Mouse (Mus musculus) neural tube, embryonic 13.5 days (tissue): ENCODE measurements around the gene Smarcd3. TPM values are rescaled to one million over a fixed set of nuclear protein-coding genes. Genes with fewer than 3 reads are reported as not detected.

Experiments
- ATAC-seq: fragments of 200-750 bp; cut with Nextera tagmentation; 2 replicates; pipeline ENCODE4 v1.8.0; 2017; ENCODE audit warnings: low read depth, mild to moderate bottlenecking, moderate TSS enrichment, moderate library complexity
- H3K27ac ChIP-seq: fragments of 300-500 bp; sonication (generic); replicated peaks from 2 replicates; pipeline ENCODE4 v1.5.1; 2015; ENCODE audit warnings: moderate library complexity, mild to moderate bottlenecking, inconsistent platforms
- H3K27me3 ChIP-seq: fragments of 300-500 bp; sonication (generic); 2 replicates; pipeline ENCODE4 v1.6.1; 2015; ENCODE audit warnings: mild to moderate bottlenecking, inconsistent platforms
- H3K36me3 ChIP-seq: fragments of 300-500 bp; sonication (generic); 2 replicates; pipeline ENCODE4 v1.6.1; 2015; ENCODE audit warnings: mild to moderate bottlenecking, inconsistent platforms
- H3K4me1 ChIP-seq: fragments of 300-500 bp; sonication (generic); replicated peaks from 2 replicates; pipeline ENCODE4 v1.6.1; 2015; ENCODE audit warnings: inconsistent platforms
- H3K4me2 ChIP-seq: fragments of 300-500 bp; sonication (generic); 2 replicates; pipeline ENCODE4 v1.6.1; 2015; ENCODE audit warnings: inconsistent platforms, mild to moderate bottlenecking, moderate library complexity
- H3K4me3 ChIP-seq: fragments of 300-500 bp; sonication (generic); 2 replicates; pipeline ENCODE4 v1.5.1; 2015; ENCODE audit warnings: mild to moderate bottlenecking, inconsistent platforms
- H3K9ac ChIP-seq: fragments of 300-500 bp; sonication (generic); 2 replicates; pipeline ENCODE4 v1.6.1; 2015; ENCODE audit warnings: moderate library complexity, mild to moderate bottlenecking, inconsistent platforms
- H3K9me3 ChIP-seq: fragments of 300-500 bp; sonication (generic); 2 replicates; pipeline ENCODE4 v1.6.1; 2016; ENCODE audit warnings: inconsistent platforms
- WGBS: fragments of 180-500 bp; shearing (Covaris S2); methylation state at CpG from one replicate; pipeline ENCODE4 v1.1.7; 2015; 5-methylcytosine and 5-hydroxymethylcytosine counted together
- polyA plus RNA-seq: library from polyadenylated mRNA; unstranded; fragments of >200 nt; fragmentation: Nextera tagmentation; extraction: Ambion mirVana; gene quantifications from 2 replicates; pipeline ENCODE4 v1.2.1, GENCODE M21; 2015

The Smarcd3 gene
- polyA plus RNA-seq = 91.1 and 99.2 TPM in 2 replicates

DNA sequence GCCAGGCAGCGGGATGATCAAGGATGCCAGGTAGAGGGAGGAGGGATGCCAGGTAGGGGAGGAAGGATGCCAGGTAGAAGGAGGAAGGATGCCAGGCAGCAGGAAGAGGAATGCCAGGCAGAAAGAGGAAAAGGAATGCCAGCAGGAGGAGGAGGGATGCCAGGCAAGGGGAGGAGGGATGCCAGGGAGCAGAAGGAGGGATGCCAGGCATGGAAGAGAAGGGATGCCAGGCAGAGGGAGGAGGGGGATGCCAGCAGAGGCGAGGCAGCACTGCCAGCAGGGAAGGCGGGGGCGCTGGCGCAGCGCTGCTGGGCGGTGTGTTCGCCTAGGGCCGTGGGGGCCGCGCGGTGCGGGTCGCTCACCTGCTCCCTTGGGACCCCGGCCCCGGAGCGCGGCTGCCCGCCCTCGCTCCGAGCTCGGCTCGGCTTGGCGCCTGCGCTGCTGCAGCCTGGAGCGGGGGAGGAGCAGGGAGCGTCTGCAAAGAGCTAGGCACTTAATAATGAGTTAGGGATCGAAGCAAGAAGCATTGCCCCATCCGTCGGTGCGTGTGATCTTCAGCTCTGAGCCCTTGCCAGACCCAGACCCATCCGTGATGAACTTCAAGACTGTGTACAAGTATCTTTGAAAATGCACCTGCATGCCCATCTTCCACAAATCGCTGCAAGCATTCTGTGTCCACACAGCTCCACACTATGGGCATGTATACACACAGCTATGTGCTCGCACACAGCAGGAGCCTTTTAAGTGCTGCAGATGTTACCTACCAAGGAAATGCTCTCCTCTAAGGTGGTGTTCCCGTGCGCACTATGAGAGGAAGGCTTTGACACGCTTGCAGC is at the start of gene Smarcd3:
TSS of gene Smarcd3 (minus strand) at position 426 of the 836 bp plus-strand sequence.
- WGBS = 3% methylated on average over 36 of the region's 37 CpGs
- Histone ChIP-seq H3K36me3 (no peaks in the 10 kb centered on the region), H3K4me3 (peak within 1 kb of the TSS; percentile 62), H3K27me3 (peaks cover 19% of the 10 kb centered on the region), H3K27ac (peak within 1 kb of the TSS; percentile 61), H3K9ac (peak within 1 kb of the TSS; percentile 81), H3K4me2 (peak within 1 kb of the TSS; percentile 71), H3K4me1 (peaks cover 30% of the 10 kb centered on the region), H3K9me3 (no peaks in the 10 kb centered on the region)
- peak; percentile 90 for ATAC-seq

DNA sequence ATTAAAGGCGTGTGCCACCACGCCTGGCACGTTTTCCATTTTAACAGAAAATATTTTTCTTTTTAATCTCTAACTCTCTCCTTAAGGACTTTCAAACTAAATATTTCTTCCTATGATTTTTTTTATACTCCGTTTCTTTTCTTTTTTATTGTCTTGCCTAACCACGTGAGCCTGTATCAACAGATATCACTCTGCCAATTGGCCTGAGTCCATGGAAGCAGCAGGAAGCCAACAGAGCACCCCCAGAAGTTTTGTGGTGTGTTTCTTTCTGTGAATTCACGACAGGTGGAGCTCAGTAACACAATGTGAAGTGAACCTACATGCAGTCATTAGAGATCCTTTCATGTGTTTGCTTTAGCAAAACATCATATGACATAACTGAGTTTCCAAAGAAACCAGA is 37.2 kb upstream of the Smarcd3 start:
- H3K4me2 ChIP-seq = no peak overlapping the region
- no peaks in the 10 kb centered on the region for H3K9me3 ChIP-seq
- H3K9ac ChIP-seq = no peak overlapping the region
- no peaks in the 10 kb centered on the region for H3K36me3 ChIP-seq
- H3K27me3 ChIP-seq = no peaks in the 10 kb centered on the region
- no peak overlapping the region for H3K4me3 ChIP-seq
- no peak overlapping the region for H3K27ac ChIP-seq
- WGBS = 83% methylated on average over 6 of the region's 6 CpGs
- no peak for ATAC-seq
- 0 out of 2 replicates have a peak, but pooled peaks cover 4% of the 10 kb centered on the region for H3K4me1 ChIP-seq

DNA sequence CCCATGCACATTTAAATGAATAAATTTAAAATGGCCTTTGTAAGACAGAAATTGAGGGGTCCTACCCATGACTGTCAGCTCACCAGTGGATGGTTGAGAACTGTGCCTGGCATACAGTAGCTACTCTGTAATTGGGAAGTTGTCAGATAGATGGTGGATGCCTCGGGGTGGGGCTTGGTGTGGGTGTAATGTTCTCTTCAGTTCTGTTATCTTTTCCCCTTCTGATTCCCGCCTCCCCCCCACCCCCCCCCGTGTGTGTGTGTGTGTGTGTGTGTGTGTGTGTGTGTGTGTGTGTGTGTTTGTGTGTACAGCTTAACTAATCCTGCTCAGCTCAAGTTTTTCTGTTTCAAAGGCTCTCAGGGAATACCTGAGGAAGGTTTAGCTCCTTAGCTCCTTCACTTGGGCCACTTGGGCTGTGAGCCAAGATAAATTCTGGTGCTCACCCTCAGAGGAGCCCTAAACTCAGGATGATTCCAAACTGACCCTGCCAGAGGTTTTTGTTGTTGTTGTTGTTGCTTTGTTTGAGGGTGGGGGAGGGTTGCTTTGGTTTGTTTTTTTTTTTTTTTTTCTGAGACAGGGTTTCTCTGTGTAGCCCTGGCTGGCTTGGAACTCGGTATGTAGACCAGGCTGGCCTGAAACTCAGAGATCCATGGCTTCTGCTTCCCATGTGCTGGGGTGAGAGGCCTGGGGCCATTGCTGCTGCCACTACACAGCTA is 35.7 kb upstream of the Smarcd3 start:
- 0 out of 2 replicates have a peak, but pooled peaks cover 4% of the 10 kb centered on the region for H3K4me1 ChIP-seq
- H3K9me3 ChIP-seq = no peaks in the 10 kb centered on the region
- no peak overlapping the region for H3K4me2 ChIP-seq
- H3K36me3 ChIP-seq = no peaks in the 10 kb centered on the region
- no peaks in the 10 kb centered on the region for H3K27me3 ChIP-seq
- no peak for ATAC-seq
- 67% methylated on average over 4 of the region's 4 CpGs for WGBS
- H3K4me3 ChIP-seq = no peak overlapping the region
- H3K9ac ChIP-seq = no peak overlapping the region
- no peak overlapping the region for H3K27ac ChIP-seq

DNA sequence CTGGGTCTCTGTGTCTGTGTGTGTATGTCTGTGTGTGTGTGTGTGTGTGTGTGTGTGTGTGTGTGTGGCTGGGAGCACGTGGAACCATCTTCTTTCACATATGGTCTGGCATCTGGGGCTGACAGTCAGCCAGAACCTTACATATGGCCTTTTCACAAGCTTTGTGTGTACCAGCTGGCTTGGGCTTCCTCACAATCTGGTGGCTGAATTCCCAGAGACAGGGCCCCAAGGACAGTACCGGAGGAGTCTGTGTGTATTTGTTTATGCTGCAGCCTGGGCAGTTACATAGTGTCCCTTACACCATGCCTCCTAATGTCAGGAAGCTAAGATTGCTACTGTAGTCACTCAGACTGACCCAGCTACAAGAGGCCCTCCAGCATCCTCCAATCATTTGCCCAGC is 32.9 kb upstream of the Smarcd3 start:
- no peak overlapping the region for H3K4me3 ChIP-seq
- WGBS = 44% methylated on average over 2 of the region's 2 CpGs
- H3K9ac ChIP-seq = no peak overlapping the region
- peaks cover 3% of the 10 kb centered on the region; the same call in 1 of the 2 replicates for H3K27me3 ChIP-seq
- no peaks in the 10 kb centered on the region for H3K36me3 ChIP-seq
- H3K9me3 ChIP-seq = no peaks in the 10 kb centered on the region
- H3K4me2 ChIP-seq = no peak overlapping the region
- H3K4me1 ChIP-seq = 0 out of 2 replicates have a peak, but pooled peaks cover 6% of the 10 kb centered on the region
- no peak for ATAC-seq
- H3K27ac ChIP-seq = no peak overlapping the region

DNA sequence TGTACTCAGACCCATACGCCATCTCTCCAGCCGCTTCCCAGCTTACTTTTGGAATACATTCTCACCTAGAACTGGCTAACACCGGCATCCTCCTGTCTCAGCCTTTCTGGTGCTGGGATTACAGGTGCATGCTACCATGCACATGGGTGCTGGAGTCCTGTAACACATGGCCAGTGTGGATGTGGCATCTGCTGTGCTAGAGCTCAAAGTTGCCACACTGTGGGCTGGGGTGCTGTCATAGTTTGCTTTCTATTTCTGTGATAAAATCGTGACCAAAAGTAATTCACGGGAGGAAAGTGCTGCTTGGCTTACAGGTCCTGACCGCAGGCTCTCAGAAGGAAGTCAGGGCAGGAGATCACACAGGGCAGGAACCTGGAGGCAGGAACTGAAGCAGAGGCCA is 30.3 kb upstream of the Smarcd3 start:
- no peak for ATAC-seq
- no peaks in the 10 kb centered on the region for H3K9me3 ChIP-seq

DNA sequence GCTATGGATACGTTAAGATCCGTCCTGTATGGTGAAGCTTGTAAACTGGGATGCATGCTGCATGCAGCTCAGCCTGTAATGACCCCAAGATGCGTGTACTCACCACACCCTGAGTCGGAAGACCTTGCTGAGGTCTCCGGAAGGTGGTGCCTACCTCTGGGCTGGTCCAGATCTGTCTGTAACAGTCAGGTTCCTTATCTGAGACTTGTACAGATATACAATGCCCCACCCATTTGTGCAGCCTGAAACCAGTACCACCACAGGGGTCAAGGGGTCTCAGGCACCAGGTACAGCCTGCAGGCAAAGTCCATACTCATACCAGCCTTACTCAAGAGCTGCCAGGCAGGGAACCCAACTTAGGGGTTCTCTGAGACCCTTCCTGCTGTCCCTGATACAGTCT is 28.6 kb upstream of the Smarcd3 start:
- no peaks in the 10 kb centered on the region for H3K36me3 ChIP-seq
- H3K9me3 ChIP-seq = no peaks in the 10 kb centered on the region
- H3K27me3 ChIP-seq = peaks cover 3% of the 10 kb centered on the region; the same call in 1 of the 2 replicates
- ATAC-seq = no peak
- H3K9ac ChIP-seq = no peak overlapping the region
- no peak overlapping the region for H3K4me2 ChIP-seq
- no peak overlapping the region for H3K4me3 ChIP-seq
- no peak overlapping the region for H3K27ac ChIP-seq
- H3K4me1 ChIP-seq = 0 out of 2 replicates have a peak, but pooled peaks cover 6% of the 10 kb centered on the region
- 89% methylated on average over 5 of the region's 5 CpGs for WGBS

More for the DNA sequence above, 30.3 kb upstream of the Smarcd3 start:
- 84% methylated on average over 6 of the region's 6 CpGs for WGBS
- Histone ChIP-seq H3K36me3 (no peaks in the 10 kb centered on the region), H3K27me3 (peaks cover 3% of the 10 kb centered on the region; the same call in 1 of the 2 replicates), H3K27ac (no peak overlapping the region), H3K4me3 (no peak overlapping the region), H3K9ac (no peak overlapping the region), H3K4me1 (0 out of 2 replicates have a peak, but pooled peaks cover 6% of the 10 kb centered on the region), H3K4me2 (no peak overlapping the region)

DNA sequence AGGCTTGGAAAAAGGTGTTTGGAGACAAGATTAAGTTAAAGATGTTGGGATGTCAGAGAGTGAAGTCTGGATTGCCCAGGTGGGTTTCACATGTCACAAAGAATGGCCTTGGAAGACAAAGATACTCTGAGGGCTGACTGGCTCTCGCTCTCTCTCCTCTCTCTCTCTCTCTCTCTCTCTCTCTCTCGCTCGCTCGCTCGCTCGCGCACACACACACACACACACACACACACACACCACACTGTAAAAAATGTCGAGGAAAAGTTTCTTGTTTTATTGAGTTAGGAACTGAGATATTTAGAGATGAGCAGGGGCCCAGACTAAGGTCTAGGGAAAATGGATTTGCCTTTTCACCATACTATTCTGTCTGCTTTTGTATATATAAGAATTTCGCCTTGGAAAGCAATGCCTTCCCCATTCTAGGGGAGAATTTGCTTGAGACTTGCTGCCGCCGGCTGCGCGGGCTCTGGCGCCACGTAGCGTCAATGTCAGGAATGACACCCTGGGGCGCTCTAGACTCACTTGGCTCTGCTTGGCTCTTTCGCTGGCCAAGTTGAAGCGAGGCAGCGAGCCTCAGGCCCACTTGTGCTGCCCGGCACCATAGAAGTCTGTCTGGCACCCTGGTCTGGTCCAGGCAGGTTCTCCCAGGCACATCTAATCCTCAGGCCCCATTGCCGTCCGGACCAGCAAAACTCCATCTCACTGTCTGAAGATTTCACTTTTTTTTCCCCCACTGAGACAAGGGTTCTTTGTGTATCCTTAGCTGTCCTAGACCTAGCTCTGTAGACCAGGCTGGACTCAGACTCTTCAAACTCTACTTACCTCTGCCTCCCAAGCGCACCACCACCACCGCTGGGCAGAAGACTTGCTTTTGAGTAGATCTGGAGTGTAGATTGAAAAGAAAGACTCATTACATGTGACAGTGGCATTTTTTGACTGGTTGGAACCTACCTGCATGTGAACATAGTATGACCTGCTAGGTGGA is 27.8 kb upstream of the Smarcd3 start:
- Histone ChIP-seq H3K4me2 (no peak overlapping the region), H3K9me3 (no peaks in the 10 kb centered on the region), H3K27me3 (peaks cover 3% of the 10 kb centered on the region; the same call in 1 of the 2 replicates), H3K9ac (peak overlapping the region; percentile 22; the same call in 1 of the 2 replicates), H3K27ac (no peak overlapping the region), H3K4me3 (no peak overlapping the region), H3K4me1 (0 out of 2 replicates have a peak, but pooled peaks cover 2% of the 10 kb centered on the region), H3K36me3 (no peaks in the 10 kb centered on the region)
- WGBS = 31% methylated on average over 25 of the region's 25 CpGs
- peak; percentile 77 for ATAC-seq

DNA sequence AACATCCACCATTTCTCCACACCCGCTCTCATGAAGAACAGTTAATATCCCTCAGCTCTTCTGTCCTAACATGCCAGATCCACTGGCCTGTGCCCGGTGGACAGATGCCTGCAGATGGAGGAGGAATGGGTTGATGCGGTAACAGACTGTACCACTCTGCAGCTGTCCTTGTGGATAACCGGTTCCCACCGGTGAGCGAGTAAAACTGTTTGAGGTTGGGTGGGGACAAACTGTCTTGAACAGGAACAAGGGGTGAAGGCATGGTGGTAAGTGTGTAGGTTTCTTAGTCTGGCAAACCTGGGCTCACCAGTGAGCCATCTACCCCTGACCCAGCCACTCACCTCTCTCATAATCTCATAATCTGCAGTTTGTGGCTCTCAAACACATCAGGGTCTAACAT is 27.1 kb upstream of the Smarcd3 start:
- no peak for ATAC-seq

DNA sequence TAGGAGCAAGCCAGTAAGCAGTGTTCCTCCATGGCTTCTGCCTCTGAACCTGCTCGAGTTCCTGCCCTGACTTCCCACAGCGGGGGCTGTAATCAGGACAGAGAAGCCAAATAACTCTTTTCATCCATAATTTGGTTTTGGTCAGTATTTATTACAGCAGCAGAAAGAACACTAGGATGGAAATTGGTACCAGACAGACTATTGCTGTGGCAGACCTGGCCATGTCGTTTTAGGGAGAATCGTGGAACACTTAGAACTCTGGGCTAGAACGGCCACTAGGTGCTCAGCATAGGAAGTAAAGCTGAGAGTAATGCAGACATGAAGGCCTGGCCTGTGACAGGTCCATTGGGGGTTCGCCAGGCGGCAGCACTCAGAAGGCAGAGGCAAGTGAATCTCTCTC is 25.5 kb upstream of the Smarcd3 start:
- no peak overlapping the region for H3K27ac ChIP-seq
- H3K4me3 ChIP-seq = no peak overlapping the region
- H3K36me3 ChIP-seq = no peaks in the 10 kb centered on the region
- 0 out of 2 replicates have a peak, but pooled peaks cover 2% of the 10 kb centered on the region for H3K4me1 ChIP-seq
- H3K27me3 ChIP-seq = peaks cover 3% of the 10 kb centered on the region; the same call in 1 of the 2 replicates
- WGBS = 77% methylated on average over 7 of the region's 7 CpGs
- ATAC-seq = no peak
- H3K9ac ChIP-seq = no peak overlapping the region
- H3K4me2 ChIP-seq = no peak overlapping the region
- no peaks in the 10 kb centered on the region for H3K9me3 ChIP-seq

More for the DNA sequence above, 27.1 kb upstream of the Smarcd3 start:
- Histone ChIP-seq H3K4me1 (0 out of 2 replicates have a peak, but pooled peaks cover 2% of the 10 kb centered on the region), H3K4me3 (no peak overlapping the region), H3K4me2 (no peak overlapping the region), H3K27me3 (peaks cover 3% of the 10 kb centered on the region; the same call in 1 of the 2 replicates), H3K9ac (peak overlapping the region; percentile 22; the same call in 1 of the 2 replicates), H3K36me3 (no peaks in the 10 kb centered on the region), H3K27ac (no peak overlapping the region), H3K9me3 (no peaks in the 10 kb centered on the region)
- 85% methylated on average over 6 of the region's 6 CpGs for WGBS

DNA sequence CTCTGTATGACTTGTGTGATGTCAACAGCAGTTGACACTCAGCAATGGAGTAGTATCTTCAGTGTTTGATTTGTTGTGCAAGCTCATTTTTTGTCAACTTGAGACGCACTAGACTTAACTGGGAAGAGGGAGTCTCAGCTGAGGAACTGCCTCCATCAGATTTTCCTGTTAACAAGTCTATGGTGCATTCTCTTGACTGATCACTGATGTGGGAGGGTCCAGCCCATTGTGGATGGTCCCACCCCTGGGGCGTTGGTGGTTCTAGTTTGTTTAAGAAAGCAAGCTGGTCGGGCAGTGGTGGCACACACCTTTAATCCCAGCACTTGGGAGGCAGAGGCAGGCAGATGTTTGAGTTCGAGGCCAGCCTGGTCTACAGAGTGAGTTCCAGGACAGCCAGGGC is 25.0 kb upstream of the Smarcd3 start:
- Histone ChIP-seq H3K9me3 (no peaks in the 10 kb centered on the region), H3K4me3 (no peak overlapping the region), H3K4me2 (no peak overlapping the region), H3K27ac (no peak overlapping the region), H3K4me1 (0 out of 2 replicates have a peak, but pooled peaks cover 2% of the 10 kb centered on the region), H3K27me3 (peaks cover 3% of the 10 kb centered on the region; the same call in 1 of the 2 replicates), H3K9ac (no peak overlapping the region), H3K36me3 (no peaks in the 10 kb centered on the region)
- ATAC-seq = no peak
- WGBS = 71% methylated on average over 4 of the region's 4 CpGs

DNA sequence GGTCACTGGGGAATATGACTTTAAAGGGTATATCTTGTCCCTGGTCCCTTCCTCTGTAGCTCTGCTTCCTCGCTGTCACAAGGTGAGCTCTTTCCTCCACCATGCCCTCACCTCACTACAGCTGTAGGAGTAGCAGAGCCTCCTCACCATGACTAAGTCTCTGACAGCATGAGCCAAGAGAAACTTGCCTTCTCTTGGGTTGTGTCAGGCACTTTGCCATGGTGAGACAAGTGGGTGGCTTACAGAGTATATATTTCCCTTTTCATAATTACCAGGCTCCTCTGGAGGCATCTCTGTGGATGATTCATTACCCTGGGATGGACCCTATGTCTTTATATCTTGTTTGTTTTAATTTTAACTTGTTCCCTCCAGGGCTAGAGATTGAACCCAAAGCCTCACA is 21.2 kb upstream of the Smarcd3 start:
- no peaks in the 10 kb centered on the region for H3K36me3 ChIP-seq
- no peaks in the 10 kb centered on the region for H3K9me3 ChIP-seq
- ATAC-seq = no peak
- no peaks in the 10 kb centered on the region for H3K27me3 ChIP-seq
- no peaks in the 10 kb centered on the region for H3K4me1 ChIP-seq
- no peak overlapping the region for H3K4me2 ChIP-seq
- 100% methylated on average over 1 of the region's 1 CpGs for WGBS
- no peak overlapping the region for H3K9ac ChIP-seq
- no peak overlapping the region for H3K4me3 ChIP-seq
- no peak overlapping the region for H3K27ac ChIP-seq
